Mouse (Mus musculus): ENCODE measurements around the gene Cyp39a1. TPM values are rescaled to one million over a fixed set of nuclear protein-coding genes. Genes with fewer than 3 reads are reported as not detected.

Cyp39a1 gene
- polyA plus RNA-seq (2012; rRNA removed) (0.86 and 2.0 TPM in 2 replicates), polyA plus RNA-seq (2014; fragmentation: Nextera tagmentation; extraction: Ambion mirVana) (2.6 and 3.3 TPM in 2 replicates)

DNA sequence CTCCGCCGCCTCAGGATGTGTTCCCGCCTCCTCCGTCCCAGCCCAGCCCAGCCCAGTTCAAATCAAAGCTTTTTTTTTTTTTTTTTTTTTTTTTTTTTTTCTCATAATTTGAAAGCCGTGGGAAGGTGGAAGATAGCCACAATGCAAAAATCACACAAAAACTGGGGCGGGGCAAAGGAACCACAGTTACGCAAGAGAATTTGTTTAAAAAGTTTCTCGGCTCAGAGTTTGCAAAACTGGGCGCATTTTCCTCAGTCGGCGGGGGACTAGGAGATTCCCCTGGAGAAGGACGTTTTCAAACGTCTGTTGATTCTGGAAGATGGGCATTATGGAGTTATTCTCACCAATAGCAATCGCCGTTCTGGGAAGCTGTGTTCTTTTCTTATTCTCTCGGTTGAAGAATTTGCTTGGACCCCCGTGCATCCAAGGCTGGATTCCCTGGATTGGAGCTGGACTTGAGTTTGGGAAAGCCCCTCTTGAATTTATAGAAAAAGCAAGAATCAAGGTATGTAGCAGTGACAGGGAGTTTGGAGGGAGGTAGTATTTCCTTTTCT, at the start of gene Cyp39a1:
Gene Cyp39a1, plus strand, starts transcription at position 136 of the 554 bp plus-strand sequence.
- no peaks in the 10 kb centered on the region for H3K27me3 ChIP-seq (ENCODE audit: control insufficient read depth, insufficient read depth, low read length)
- no peaks in the 10 kb centered on the region for H3K9me3 ChIP-seq (ENCODE audit: control insufficient read depth, low read length)
- no peak for TF ChIP-seq CTCF (IDR thresholded peaks at IDR 0.05; ENCODE audit: low read depth)
- no peak for TF ChIP-seq EP300 (IDR thresholded peaks at IDR 0.05; ENCODE audit: low read depth)
- H3K9ac ChIP-seq (replicated peaks): peak within 1 kb of the TSS; percentile 44
- peak within 1 kb of the TSS; percentile 62 to 65 for H3K4me3 ChIP-seq (ENCODE audit: insufficient read depth in 1 of 2, low read depth in 2 of 2, low read length in 2 of 2)
- no peak within 1 kb of the TSS for H3K27ac ChIP-seq
- 1% methylated on average over 17 of the region's 17 CpGs for WGBS (ENCODE audit: insufficient replicate concordance)
- H3K4me1 ChIP-seq (replicated peaks; ENCODE audit: control insufficient read depth in 2 of 2, insufficient read depth in 2 of 2, low read length in 1 of 2): 0 out of 4 replicates have a peak, but pooled peaks cover 0 to 2% of the 10 kb centered on the region in 2 experiments
- DNase-seq (ENCODE audit: low read depth in 3 of 3, low spot score in 3 of 3) (no peak), ATAC-seq (ENCODE audit: insufficient read depth) (no peak)
- no peaks in the 10 kb centered on the region for H3K36me3 ChIP-seq (replicated peaks; ENCODE audit: control insufficient read depth, insufficient read depth, low read depth)
- peak within 1 kb of the TSS; percentile 71 for H3K4me2 ChIP-seq (ENCODE audit: low read depth)

DNA sequence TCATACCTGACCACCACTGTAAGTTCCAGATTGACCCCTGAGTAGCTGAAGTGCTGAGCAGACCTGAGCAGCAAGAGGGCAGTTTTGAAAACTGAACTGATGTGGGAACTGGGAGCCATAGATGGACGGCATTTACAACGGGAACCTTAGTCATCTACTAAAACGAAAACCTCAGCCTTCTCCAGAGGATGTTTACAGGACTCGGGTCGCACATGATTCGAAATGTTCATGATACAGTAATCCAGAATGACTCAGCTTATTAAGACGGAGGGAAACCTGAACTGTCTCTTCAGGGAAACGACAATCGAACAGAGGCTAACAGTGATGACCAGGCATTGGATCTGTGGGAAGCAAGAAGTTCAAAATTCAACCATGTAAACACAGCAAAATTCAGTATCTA, 48.1 kb upstream of the Cyp39a1 start:
- Histone ChIP-seq H3K9me3 (ENCODE audit: control insufficient read depth, low read length) (no peaks in the 10 kb centered on the region), H3K36me3 (replicated peaks; ENCODE audit: control insufficient read depth, insufficient read depth, low read depth) (no peaks in the 10 kb centered on the region), H3K9ac (replicated peaks) (no peak overlapping the region), H3K27me3 (ENCODE audit: control insufficient read depth, insufficient read depth, low read length) (no peaks in the 10 kb centered on the region), H3K4me3 (ENCODE audit: insufficient read depth in 1 of 2, low read depth in 2 of 2, low read length in 2 of 2) (no peak overlapping the region), H3K27ac (no peak overlapping the region), H3K4me2 (ENCODE audit: low read depth) (no peak overlapping the region), H3K4me1 (replicated peaks; ENCODE audit: control insufficient read depth in 2 of 2, insufficient read depth in 2 of 2, low read length in 1 of 2) (no peaks in the 10 kb centered on the region)
- ATAC-seq (ENCODE audit: insufficient read depth) (no peak), DNase-seq (ENCODE audit: low read depth in 3 of 3, low spot score in 3 of 3) (no peak)
- 74% methylated on average over 9 of the region's 9 CpGs for WGBS (ENCODE audit: insufficient replicate concordance)
- TF ChIP-seq CTCF (IDR thresholded peaks at IDR 0.05; ENCODE audit: low read depth): no peak

DNA sequence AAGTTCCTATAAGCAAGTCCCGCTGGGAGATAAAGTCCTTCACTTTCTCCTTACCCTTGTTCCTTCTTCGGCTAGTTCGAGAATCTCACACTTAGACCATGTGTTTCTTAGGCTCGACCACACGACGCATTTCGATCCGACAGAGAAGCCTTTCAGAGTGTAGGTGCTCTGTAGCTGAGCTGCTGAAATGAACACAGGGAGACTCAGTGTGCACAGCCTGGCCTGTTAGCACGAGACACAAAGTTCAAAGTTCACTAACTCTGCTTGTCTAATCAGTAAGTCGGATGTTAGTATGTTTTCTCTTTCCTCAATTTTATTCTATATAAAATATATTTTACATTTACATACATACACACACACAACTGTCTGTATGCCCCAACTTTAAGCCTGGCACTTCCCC, 45.1 kb upstream of the Cyp39a1 start:
- Histone ChIP-seq H3K9ac (replicated peaks) (no peak overlapping the region), H3K27me3 (ENCODE audit: control insufficient read depth, insufficient read depth, low read length) (no peaks in the 10 kb centered on the region), H3K4me3 (ENCODE audit: insufficient read depth in 1 of 2, low read depth in 2 of 2, low read length in 2 of 2) (no peak overlapping the region), H3K4me1 (replicated peaks; ENCODE audit: control insufficient read depth in 2 of 2, insufficient read depth in 2 of 2, low read length in 1 of 2) (no peaks in the 10 kb centered on the region), H3K27ac (no peak overlapping the region), H3K4me2 (ENCODE audit: low read depth) (no peak overlapping the region), H3K36me3 (replicated peaks; ENCODE audit: control insufficient read depth, insufficient read depth, low read depth) (no peaks in the 10 kb centered on the region), H3K9me3 (ENCODE audit: control insufficient read depth, low read length) (no peaks in the 10 kb centered on the region)
- no peak for TF ChIP-seq CTCF (IDR thresholded peaks at IDR 0.05; ENCODE audit: low read depth)
- TF ChIP-seq EP300 (IDR thresholded peaks at IDR 0.05; ENCODE audit: low read depth): no peak
- ATAC-seq (ENCODE audit: insufficient read depth) (no peak), DNase-seq (ENCODE audit: low read depth in 3 of 3, low spot score in 3 of 3) (no peak)
- 61% methylated on average over 10 of the region's 10 CpGs for WGBS (ENCODE audit: insufficient replicate concordance)

DNA sequence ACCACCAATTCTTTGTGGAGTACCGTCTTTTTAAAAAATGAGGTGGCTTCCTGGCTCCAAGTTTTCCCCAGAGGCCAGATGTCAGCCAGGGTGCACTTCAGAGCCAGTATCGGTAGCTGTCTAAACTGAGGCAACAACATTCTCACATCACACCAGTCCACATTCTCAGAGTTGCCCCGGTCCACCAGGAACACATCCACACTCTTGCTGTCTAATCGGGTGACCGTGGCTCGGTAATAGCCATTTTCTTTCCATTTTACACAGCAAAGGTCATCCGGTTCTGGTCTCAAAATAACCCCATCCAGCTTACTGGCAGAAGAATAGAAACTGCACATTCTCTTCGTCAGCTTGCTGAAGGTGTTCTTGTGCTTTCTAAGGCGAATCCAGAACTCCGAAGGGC, 39.0 kb upstream of the Cyp39a1 start:
- no peak for DNase-seq (ENCODE audit: low read depth in 3 of 3, low spot score in 3 of 3)
- Histone ChIP-seq H3K9ac (replicated peaks) (no peak overlapping the region), H3K4me3 (ENCODE audit: insufficient read depth in 1 of 2, low read depth in 2 of 2, low read length in 2 of 2) (no peak overlapping the region), H3K4me2 (ENCODE audit: low read depth) (no peak overlapping the region), H3K27me3 (ENCODE audit: control insufficient read depth, insufficient read depth, low read length) (peaks cover 21% of the 10 kb centered on the region), H3K27ac (no peak overlapping the region), H3K36me3 (replicated peaks; ENCODE audit: control insufficient read depth, insufficient read depth, low read depth) (no peaks in the 10 kb centered on the region), H3K4me1 (replicated peaks; ENCODE audit: control insufficient read depth in 2 of 2, insufficient read depth in 2 of 2, low read length in 1 of 2) (no peaks in the 10 kb centered on the region), H3K9me3 (ENCODE audit: control insufficient read depth, low read length) (no peaks in the 10 kb centered on the region)
- WGBS (ENCODE audit: insufficient replicate concordance): 71% methylated on average over 10 of the region's 10 CpGs
- no peak for TF ChIP-seq EP300 (IDR thresholded peaks at IDR 0.05; ENCODE audit: low read depth)
- no peak for TF ChIP-seq CTCF (IDR thresholded peaks at IDR 0.05; ENCODE audit: low read depth)
- no peak for ATAC-seq (ENCODE audit: insufficient read depth)

DNA sequence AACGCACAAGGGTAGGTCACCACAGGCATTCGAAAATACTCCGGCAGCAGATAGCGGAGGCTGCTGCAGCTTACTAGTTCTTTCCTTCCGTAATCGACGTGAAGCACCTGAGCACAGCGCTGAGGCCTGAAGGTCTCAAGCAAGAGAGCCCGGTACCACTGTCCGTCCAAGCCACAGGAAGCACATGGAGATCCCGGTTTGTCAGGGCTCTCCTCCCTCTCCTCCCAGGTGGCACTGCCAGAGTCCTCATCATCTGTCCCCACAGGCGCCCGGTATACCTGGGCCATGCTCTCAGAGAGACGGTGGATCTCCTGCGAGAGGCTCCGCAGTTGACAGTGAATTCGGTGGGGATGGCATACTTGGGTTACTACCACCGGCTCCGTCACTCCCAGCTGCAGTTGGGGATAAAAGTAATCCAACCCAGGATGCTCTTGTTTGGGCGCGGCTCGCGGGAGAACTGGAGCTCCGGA, 38.2 kb upstream of the Cyp39a1 start:
- 22% methylated on average over 24 of the region's 24 CpGs for WGBS (ENCODE audit: insufficient replicate concordance)
- H3K9me3 ChIP-seq (ENCODE audit: control insufficient read depth, low read length): no peaks in the 10 kb centered on the region
- no peaks in the 10 kb centered on the region for H3K36me3 ChIP-seq (replicated peaks; ENCODE audit: control insufficient read depth, insufficient read depth, low read depth)
- no peak overlapping the region for H3K4me3 ChIP-seq (ENCODE audit: insufficient read depth in 1 of 2, low read depth in 2 of 2, low read length in 2 of 2)
- H3K4me1 ChIP-seq (replicated peaks; ENCODE audit: control insufficient read depth in 2 of 2, insufficient read depth in 2 of 2, low read length in 1 of 2): no peaks in the 10 kb centered on the region
- no peak overlapping the region for H3K27ac ChIP-seq
- DNase-seq (ENCODE audit: low read depth in 3 of 3, low spot score in 3 of 3) (no peak), ATAC-seq (ENCODE audit: insufficient read depth) (no peak)
- H3K4me2 ChIP-seq (ENCODE audit: low read depth): no peak overlapping the region
- no peak overlapping the region for H3K9ac ChIP-seq (replicated peaks)
- TF ChIP-seq EP300 (IDR thresholded peaks at IDR 0.05; ENCODE audit: low read depth) (no peak), CTCF (IDR thresholded peaks at IDR 0.05; ENCODE audit: low read depth) (no peak)
- peaks cover 21% of the 10 kb centered on the region for H3K27me3 ChIP-seq (ENCODE audit: control insufficient read depth, insufficient read depth, low read length)
